18 mouse cellular contexts compared by ENCODE assay signal in genomic region chr5:23401999-23402398, GRCm38 (mm10). TPM values are rescaled to one million over a fixed set of nuclear protein-coding genes. Genes with fewer than 3 reads are reported as not detected.
DNase-seq lines count a peak whose midpoint lies in the region; ATAC-seq and TF ChIP-seq lines count a peak whose summit lies in the region.
"Had no signal": no experiment of that assay in that cellular context is flagged by ENCODE, and none has a peak within 500 bp of the region (broad histone marks: within the 10 kb centered on the region; RNA-seq: fewer than 3 reads in every experiment).

No protein-coding gene starts in this region.

- H3K27ac ChIP-seq in lung, embryonic 16.5 days (ENCODE audit: low read length) = 0 out of 2 replicates have a peak overlapping the region, but pooled peaks have one; percentile 25
- 0 out of 2 replicates have a peak overlapping the region, but pooled peaks have one; percentile 51 for H3K27ac ChIP-seq in intestine, embryonic 14.5 days (ENCODE audit: low read depth)
- peak overlapping the region; percentile 75 for H3K27ac ChIP-seq in stomach, postnatal 0 days (replicated peaks)
- H3K27ac ChIP-seq: heart, embryonic 15.5 days; hindbrain, embryonic 13.5 days; kidney, postnatal 0 days; limb, embryonic 13.5 days had no signal

- H3K9me3 ChIP-seq in lung, embryonic 16.5 days (ENCODE audit: control insufficient read depth, low read length) = no peaks in the 10 kb centered on the region
- H3K9me3 ChIP-seq in intestine, embryonic 14.5 days (ENCODE audit: control insufficient read depth, low read length) = no peaks in the 10 kb centered on the region
- no peaks in the 10 kb centered on the region for H3K9me3 ChIP-seq in stomach, postnatal 0 days (ENCODE audit: control insufficient read depth, low read length)
- H3K9me3 ChIP-seq: heart, embryonic 15.5 days; hindbrain, embryonic 13.5 days; limb, embryonic 13.5 days had no signal

- WGBS in lung, embryonic 16.5 days = 28% methylated on average over 2 of the region's 2 CpGs
- WGBS in intestine, embryonic 14.5 days = 40% methylated on average over 1 of the region's 2 CpGs
- 35% methylated on average over 1 of the region's 2 CpGs for WGBS in stomach, postnatal 0 days

- peaks cover 10% of the 10 kb centered on the region; the same call in 1 of the 2 replicates for H3K36me3 ChIP-seq in lung, embryonic 16.5 days (ENCODE audit: control insufficient read depth, insufficient read depth, low read length)
- peaks cover 25% of the 10 kb centered on the region for H3K36me3 ChIP-seq in intestine, embryonic 14.5 days (ENCODE audit: control insufficient read depth, insufficient read depth, low read length)
- no peaks in the 10 kb centered on the region for H3K36me3 ChIP-seq in stomach, postnatal 0 days (ENCODE audit: control insufficient read depth, insufficient read depth, low read length)

- TF ChIP-seq EP300 in stomach, postnatal 0 days (optimal IDR thresholded peaks at IDR 0.05) = no peak

- no peak overlapping the region for H3K9ac ChIP-seq in lung, embryonic 16.5 days (ENCODE audit: low read length)
- no peak overlapping the region for H3K9ac ChIP-seq in intestine, embryonic 14.5 days (ENCODE audit: low read length)
- H3K9ac ChIP-seq in stomach, postnatal 0 days (ENCODE audit: low read length) = no peak overlapping the region
- H3K9ac ChIP-seq: heart, embryonic 15.5 days; hindbrain, embryonic 13.5 days; limb, embryonic 13.5 days had no signal

- DNase-seq in cerebellum, adult 9-10 months = peak; percentile 3
- no peak for DNase-seq in cerebellum, postnatal 10 days
- no peak for DNase-seq in lung, postnatal 4 days
- no peak for DNase-seq in intestine, embryonic 14.5 days (ENCODE audit: low spot score)
- DNase-seq in stomach, postnatal 0 days (ENCODE audit: low spot score) = no peak
- DNase-seq in urinary bladder, postnatal 4 days (ENCODE audit: low spot score in 2 of 2) = no peak
- no peak for DNase-seq in adipocyte (ENCODE audit: low spot score)
- DNase-seq: cerebellum, postnatal 36 days; gastrocnemius, postnatal 36 days; lung, postnatal 14 days had no signal

- H3K27me3 ChIP-seq in lung, embryonic 16.5 days (ENCODE audit: control insufficient read depth, insufficient read depth, low read depth, low read length) = no peaks in the 10 kb centered on the region
- H3K27me3 ChIP-seq in intestine, embryonic 14.5 days (replicated peaks; ENCODE audit: control insufficient read depth, insufficient read depth, low read length) = no peaks in the 10 kb centered on the region
- no peaks in the 10 kb centered on the region for H3K27me3 ChIP-seq in stomach, postnatal 0 days (ENCODE audit: control insufficient read depth, insufficient read depth, low read length)
- H3K27me3 ChIP-seq: heart, embryonic 15.5 days; hindbrain, embryonic 13.5 days; limb, embryonic 13.5 days had no signal

- no peak overlapping the region for H3K4me2 ChIP-seq in lung, embryonic 16.5 days (ENCODE audit: low read depth, low read length)
- no peak overlapping the region for H3K4me2 ChIP-seq in intestine, embryonic 14.5 days (ENCODE audit: low read length)
- H3K4me2 ChIP-seq in stomach, postnatal 0 days (replicated peaks; ENCODE audit: low read depth) = no peak overlapping the region
- H3K4me2 ChIP-seq: heart, embryonic 15.5 days; hindbrain, embryonic 13.5 days; limb, embryonic 13.5 days; midbrain, embryonic 11.5 days had no signal

- no peaks in the 10 kb centered on the region for H3K4me1 ChIP-seq in lung, embryonic 16.5 days (replicated peaks; ENCODE audit: control insufficient read depth, insufficient read depth, low read length)
- no peaks in the 10 kb centered on the region; the same call in 1 of the 2 replicates for H3K4me1 ChIP-seq in intestine, embryonic 14.5 days (replicated peaks; ENCODE audit: control insufficient read depth, insufficient read depth, low read length)
- no peaks in the 10 kb centered on the region for H3K4me1 ChIP-seq in stomach, postnatal 0 days (replicated peaks; ENCODE audit: control insufficient read depth, insufficient read depth)
- H3K4me1 ChIP-seq: limb, embryonic 13.5 days had no signal

- no peak for TF ChIP-seq CTCF in stomach, postnatal 0 days (IDR thresholded peaks at IDR 0.05; ENCODE audit: low read depth)

- no peak overlapping the region for H3K4me3 ChIP-seq in lung, embryonic 16.5 days (ENCODE audit: low read length)
- H3K4me3 ChIP-seq in intestine, embryonic 14.5 days (ENCODE audit: low read depth, low read length) = no peak overlapping the region
- H3K4me3 ChIP-seq in stomach, postnatal 0 days (ENCODE audit: low read depth, low read length) = no peak overlapping the region
- H3K4me3 ChIP-seq: heart, embryonic 15.5 days; hindbrain, embryonic 13.5 days; limb, embryonic 13.5 days had no signal

- ATAC-seq in lung, embryonic 16.5 days (ENCODE audit: low read depth) = no peak
- ATAC-seq in intestine, embryonic 14.5 days (replicated peaks; ENCODE audit: low FRiP score, low TSS enrichment, low read depth) = 0 out of 2 replicates have a peak, but pooled peaks have one; percentile 41
- ATAC-seq in stomach, postnatal 0 days (ENCODE audit: low FRiP score, low TSS enrichment) = peak; percentile 72; the same call in 1 of the 2 replicates
- ATAC-seq: CD4-positive, CD25-positive, alpha-beta regulatory T cell, adult 4 months; forebrain, embryonic 14.5 days had no signal

RNA-seq across cellular contexts. Expression of gene Kmt2e, which starts 32.2 kb away (rescaled TPM):
- 99.2 and 101 TPM in 2 replicates for polyA plus RNA-seq in lung, embryonic 16.5 days (2015; fragmentation: Nextera tagmentation; extraction: Ambion mirVana)
- polyA plus RNA-seq in intestine, embryonic 14.5 days (2014; fragmentation: Nextera tagmentation; extraction: Ambion mirVana) = 80.7 and 85.5 TPM in 2 replicates
- 51.9 and 54.8 TPM in 2 replicates for polyA plus RNA-seq in stomach, postnatal 0 days (2015; fragmentation: Nextera tagmentation; extraction: Ambion mirVana)

Comparison
In these comparisons a context has a peak if more than half of its experiments do, and no peak if none do; other contexts are left out.
1. H3K27ac ChIP-seq: peak in every context shown above with its lines; median percentile 75 in stomach, postnatal 0 days; 51 in intestine, embryonic 14.5 days; 25 in lung, embryonic 16.5 days.